Mouse (Mus musculus): ENCODE measurements around the gene Ptges.

DNA sequence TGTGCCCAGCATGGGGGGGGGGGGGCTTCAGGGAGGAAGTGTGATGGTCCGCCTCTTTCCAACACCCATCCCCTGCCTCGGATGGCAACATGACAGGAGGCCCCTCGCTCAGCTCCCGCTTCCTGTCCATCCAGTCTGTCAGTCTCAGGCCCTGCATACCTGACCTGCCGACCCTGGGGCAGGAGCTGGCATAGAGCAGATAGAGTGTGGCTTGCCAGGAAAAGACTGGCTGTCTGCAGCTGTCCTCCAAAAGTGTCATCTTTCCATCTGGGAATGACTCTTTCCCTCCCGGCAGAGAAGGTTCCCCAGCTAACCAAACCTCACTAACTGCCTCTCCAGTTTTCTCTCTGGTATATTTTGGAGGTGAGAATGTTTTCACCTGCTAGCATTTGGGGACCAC, 79.1 kb downstream of the Ptges start:
- TF ChIP-seq CTCF (IDR thresholded peaks at IDR 0.05; ENCODE audit: low read depth) (no peak), EP300 (optimal IDR thresholded peaks at IDR 0.05) (no peak)

All from stomach, postnatal 0 days (tissue).